Mouse (Mus musculus) lung, postnatal 14 days (tissue): ENCODE measurements around the gene Mdm4.
A peak's percentile ranks its signal among the peaks of the same experiment; 100 is the strongest.
"Not testable (repeated sequence)": the region's sequence is repeated elsewhere in the genome, so short reads cannot be mapped to it uniquely, and the experiment has no call there.

Source experiments
- DNase-seq: peaks from one replicate; pipeline ENCODE4 v3.0.0; 2021

Gene Mdm4

DNA sequence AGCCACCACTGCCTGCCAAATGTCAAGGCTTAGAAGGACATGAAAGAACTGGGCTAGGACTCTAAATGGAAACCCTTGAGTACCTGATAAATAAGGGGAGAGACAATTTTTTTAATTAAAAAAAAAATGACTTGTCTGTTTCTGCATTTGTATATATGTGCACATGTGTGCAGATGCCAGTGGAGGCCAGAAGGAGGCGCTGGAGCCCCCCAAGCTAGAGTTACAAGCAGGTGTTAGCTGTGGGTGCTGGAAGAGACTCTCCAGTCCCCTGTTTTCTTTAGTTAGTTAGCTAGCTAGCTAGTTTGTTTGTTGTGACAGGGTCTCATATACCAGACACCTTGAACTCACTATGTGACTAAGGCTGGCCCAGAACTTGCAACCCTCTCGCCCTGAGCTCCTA, 21.5 kb upstream of the Mdm4 start:
- no peak for DNase-seq

DNA sequence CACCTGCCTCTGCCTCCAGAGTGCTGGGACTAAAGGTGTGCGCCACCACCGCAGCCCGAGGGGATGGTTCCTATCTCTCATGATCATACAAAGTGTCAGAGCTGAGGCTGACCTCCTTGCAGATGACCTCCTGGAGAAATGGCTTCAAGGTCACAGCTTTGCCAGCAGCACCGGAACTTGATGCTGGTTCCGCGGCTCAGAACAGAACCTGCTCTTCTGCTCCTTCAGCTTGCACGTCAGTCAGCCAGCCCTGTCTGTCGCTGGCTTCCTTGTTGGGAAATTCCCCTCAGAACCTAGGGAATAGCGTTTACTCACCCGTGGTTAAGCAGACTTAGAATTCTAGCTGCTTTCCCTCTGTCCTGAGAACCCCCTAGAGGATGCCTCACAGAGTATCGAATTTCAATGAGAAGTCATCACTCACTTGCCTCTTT, 19.7 kb upstream of the Mdm4 start:
- DNase-seq: no peak

DNA sequence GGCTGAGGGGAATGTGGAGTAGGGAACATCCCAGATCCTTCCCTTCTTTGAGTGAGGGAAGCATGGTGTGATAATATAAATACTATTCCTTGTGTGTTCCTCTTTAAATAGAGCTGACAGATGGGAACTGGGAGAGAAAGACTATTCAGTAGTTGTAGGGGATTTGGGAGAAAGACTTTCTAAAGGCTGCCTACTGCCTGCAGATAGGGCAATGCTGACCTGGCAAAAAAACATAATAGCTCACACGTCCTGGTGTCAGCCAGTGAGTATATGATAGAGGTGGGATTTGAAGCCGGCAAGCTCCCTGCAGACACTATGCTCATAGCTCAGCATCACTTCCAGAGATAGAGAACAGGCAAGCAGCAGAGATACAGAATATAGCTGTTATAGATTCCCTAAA, 18.3 kb upstream of the Mdm4 start:
- no peak for DNase-seq

DNA sequence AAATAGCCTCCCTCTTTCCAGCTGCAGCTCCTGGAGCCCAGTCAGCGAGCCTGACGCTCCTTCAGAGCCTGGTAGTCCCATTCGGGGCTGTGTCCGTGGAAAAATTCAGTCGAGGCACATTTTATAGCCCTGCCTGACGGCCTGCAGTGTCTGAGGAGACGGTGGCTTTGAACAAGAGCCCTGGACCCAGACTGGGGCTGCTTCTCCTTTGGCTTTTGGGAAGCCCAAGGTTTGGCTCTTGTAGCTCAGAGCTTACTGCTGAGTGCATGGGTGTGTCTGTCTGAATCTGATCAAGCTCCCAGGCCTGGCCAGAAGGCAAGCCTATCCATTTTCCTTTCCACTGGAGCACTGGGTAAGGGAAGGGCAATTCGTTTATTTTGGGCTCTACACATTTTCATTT, 17.2 kb upstream of the Mdm4 start:
- no peak for DNase-seq

DNA sequence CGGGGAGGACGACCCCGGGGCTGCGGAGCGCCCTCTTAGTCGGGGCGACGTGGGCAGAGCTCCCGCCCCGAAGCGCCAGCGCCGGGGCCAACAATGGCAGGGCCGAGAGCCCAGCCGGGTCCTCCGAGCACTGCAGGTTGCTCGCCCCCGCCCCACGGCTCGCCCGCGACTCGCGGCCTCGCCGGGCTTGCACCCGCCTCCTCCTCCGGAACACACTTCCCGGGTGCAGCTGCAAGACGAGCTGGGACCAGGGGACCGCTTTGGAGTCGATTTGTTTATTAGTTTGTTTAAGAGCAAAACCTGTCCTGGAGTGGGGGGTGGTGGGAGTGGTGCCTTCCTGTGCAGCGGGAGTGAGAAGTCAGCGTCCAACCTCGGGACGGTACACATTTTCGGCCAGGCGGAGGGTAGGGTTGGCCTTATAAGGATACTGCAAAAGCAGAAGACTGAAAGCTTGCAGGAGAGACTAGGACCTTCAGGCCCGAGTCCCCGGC, 16.1 kb upstream of the Mdm4 start:
- peak; percentile 27 for DNase-seq

DNA sequence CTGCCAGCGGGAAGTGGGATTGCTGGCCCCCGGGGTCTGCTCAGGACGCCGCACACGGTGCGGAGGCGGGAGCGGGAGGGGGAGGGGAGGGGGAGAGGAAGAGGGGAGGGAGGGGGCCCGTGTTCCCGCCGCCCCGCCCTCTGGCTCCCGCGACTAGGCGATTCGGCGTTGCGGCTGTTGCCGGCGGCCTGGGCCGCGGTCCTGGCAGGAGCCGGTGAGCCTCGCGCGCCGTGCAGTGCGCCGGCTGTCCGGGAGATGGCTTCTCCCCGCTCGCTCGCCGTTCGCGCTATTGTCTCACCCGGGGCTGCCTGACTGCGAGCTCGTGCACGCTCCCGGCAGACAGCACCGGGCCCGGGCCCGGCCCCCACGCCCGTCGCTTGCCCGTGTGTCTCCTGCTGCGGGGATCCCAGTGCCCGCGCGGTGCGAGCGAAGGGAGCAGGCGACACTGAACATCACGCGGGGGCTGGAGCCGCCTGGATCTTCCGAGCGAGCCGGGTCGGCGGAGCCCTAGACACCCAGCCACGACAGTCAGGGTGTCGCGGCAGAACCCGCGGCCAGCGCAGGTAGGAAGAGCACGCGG, 15.6 kb upstream of the Mdm4 start:
- peak; percentile 79 for DNase-seq

DNA sequence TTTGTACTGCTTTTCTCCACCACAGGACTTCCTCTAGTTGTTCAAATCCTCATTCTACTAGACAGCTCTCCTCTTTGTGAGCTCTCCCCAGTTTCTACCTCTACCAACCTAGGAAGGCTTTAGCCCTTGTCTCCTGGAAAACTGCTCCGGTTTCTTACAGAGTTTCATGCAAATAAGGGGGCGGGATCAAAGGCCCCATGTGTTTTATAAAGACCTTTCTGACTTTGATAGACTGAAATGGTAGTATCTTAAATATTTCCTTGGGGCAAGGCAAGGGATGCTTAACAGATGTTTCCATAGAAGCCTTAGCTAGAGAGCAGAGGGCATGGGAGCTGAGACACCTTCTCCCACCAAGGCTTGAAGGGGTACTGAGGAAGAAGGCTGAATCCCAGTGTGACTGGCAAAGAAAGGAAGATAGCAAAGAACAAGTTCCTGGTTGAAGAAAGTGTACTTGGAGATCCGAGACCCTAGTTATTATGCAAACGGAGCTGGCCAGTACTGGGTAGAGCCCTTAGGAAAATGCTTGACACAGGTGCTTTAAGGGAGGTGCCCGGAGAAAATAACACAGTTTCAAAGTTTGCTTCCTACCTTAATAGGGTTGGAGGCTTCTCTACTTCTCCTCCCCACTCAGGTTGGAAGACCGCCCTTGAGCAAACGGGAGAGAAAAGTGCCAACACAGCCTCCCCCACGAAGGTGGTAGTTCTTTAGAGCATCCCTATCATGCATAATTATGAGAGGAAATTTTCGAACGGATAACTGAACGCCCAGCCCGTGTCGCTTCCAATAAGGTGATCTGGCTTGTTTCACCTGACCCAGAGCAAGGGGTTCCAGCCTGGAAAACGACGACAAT, 14.9 kb upstream of the Mdm4 start, which contains the start of gene Pik3c2b:
TSS of gene Pik3c2b (plus strand) at position 657 of the 850 bp plus-strand sequence.
- DNase-seq: no peak

DNA sequence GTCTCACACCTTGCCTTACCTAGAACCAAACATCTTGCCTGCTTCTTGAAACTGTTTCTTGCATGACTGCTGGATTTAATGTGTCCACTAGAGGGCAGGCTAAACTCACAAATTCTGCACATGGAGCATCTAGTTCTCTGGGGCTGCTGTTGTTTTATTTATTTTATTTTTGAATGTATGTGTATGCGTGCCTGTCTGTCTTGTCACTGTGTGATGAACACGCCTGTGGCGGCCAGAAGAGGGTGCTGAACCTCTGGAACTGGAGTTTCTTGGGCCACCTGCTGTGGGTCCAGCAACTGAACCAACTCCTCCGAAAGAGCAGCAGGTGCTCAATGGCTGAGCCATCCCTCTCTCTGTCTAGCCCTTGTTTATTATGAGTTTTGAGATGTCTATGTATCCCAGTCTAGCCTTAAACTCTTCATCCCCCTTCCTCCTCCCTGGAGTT, 9.2 kb upstream of the Mdm4 start:
- DNase-seq: peak; percentile 66

DNA sequence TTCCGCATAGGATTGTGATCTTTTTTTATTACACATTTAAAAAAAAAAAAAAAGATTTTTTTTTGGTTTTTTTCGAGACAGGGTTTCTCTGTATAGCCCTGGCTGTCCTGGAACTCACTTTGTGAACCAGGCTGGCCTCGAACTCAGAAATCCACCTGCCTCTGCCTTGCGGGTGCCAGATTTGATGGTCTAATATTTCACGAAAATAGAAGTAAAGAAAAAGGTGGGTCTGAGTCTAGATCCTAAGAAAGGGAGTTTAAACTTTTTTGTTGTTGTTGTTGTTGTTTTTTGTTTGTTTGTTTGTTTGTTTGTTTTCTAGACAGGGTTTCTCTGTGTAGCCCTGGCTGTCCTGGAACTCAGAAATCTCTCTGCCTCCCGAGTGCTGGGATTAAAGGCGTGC, 4.3 kb upstream of the Mdm4 start:
- not testable (repeated sequence) for DNase-seq

DNA sequence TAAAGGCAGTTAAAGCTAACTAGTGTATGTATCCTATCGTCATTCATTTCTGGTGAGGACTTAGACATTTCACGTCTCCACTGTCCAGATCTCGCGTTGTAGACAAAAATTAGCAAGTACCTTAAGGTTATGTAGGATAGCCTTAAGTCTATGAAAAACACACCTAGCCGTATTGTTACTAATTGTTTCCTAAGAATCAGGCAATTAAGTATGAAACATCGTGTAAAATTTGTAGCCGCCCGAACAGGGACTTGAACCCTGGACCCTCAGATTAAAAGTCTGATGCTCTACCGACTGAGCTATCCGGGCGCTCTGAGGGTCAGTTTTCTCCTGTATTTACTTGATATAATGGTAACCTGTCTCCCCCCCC, 3.7 kb upstream of the Mdm4 start:
- DNase-seq: peak; percentile 54

DNA sequence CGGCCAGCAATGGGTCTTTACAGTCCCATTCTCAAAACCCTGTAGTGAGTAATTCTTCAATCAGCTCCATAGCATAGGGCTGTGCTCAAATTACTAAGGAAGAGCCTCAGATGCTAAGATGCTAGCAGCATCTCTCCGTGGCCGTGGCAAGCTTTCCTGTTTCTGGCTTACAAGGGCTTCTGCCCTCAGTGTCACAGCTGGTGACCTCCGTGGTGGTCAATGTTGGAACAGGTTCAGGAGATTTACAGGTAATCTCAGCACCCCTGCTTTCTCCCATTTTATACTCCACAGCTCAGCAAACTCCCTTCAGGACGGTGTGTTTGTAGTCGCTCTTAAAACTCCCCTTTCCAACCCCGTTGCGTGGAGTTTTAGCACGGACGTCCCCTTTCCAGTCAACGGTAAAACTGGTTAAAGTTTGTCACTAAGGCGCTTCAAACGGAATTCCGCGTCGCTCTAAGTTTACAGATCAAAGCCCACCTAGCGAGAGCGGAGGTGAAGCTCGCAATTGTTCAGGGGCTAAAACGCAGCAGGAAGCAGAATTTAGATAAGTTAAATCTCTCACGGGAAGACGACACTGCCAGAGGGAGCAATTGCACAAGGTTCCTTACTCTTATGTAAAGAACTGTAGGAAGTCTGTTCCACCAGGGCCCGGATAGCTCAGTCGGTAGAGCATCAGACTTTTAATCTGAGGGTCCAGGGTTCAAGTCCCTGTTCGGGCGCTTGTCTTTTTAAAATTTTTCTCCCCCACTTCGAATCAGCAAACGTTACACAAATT, 3.1 kb upstream of the Mdm4 start:
- DNase-seq: peak; percentile 72

DNA sequence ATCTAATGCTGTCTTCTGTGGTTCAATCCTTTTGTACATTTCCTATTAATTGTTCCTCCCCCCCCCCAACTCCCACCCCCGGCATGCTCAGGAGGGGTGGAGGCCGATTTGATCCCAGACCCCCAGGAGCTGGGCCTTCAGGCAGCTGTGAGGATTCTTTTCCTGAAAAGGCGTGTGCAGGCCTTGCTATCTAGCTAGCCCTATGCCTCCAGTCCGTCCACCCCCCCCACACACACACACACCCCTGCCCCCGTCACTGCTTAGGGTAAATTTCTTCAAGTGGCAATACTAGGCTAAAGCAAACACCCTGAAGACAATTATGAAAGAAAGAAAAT, 2.6 kb upstream of the Mdm4 start:
- no peak for DNase-seq

DNA sequence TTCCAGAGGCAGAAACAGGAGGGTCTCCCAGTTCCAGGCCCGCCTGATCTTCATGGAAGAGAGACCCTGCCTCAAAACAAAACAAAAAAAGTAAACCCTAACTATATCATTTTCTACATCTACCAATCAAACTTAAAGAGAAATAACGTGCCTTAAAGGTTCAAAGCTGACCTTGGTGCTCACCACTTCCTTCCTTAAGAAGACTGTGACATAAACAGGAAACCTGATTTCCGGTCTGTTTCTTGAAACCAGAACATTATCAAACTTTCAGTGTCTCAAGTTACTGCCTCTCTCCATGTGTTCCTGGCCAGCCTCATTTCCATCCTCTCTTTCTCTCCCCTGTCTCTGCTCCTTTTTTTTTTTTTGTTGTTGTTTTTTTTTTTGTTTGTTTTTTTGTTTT, 617 bp downstream of the Mdm4 start:
- no peak for DNase-seq

DNA sequence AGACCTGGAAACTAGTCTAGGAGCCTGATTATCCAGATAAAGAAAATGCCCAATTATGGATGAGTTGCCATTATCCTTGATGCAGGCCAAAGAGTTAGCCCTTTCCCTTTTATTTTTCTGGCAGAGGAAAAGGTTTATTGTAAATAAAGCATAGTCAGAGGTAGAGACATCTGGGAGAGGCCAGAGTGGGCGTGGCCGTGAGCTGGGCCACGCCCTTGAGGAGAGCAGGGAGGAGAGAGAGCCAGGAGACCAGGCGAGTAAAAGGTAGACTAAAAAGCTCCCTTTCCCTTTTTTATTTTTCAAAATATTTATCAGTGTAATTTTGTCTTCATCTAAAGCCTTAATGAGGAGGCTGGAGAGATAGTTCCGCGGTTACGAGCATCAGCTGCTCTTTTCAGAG, 2.4 kb downstream of the Mdm4 start:
- no peak for DNase-seq

DNA sequence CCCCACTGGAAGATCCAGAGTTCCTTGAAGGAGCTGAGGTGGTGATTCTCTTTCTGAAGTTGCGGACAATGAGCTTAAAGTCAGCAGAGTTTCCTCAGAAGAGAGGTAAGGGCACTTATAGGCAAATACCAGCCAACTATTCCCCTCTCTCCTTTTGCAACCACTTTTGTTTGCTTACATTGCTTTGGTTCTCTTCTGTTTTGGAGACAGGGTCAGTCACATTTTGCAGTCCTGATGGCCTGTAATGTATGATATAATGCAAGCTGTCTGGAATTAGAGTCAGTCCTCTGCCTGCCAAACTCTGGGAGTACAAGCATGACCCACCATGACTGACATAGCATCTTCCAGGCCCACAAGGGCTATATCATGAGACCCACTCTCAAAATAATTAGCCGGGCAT, 3.2 kb downstream of the Mdm4 start:
- no peak for DNase-seq

DNA sequence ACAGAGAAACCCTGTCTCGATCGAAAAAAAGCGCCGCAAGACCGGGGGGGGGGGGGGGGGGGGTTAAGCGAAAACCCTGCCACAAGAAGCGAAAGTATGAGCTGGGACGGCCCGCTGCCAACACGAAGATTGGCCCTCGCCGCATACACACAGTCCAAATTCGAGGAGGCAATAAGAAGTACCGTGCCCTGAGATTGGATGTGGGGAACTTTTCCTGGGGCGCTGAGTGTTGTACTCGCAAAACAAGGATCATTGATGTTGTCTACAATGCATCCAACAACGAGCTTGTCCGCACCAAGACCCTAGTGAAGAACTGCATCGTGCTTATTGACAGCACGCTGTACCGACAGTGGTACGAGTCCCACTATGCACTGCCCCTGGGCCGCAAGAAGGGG, 4.6 kb downstream of the Mdm4 start:
- DNase-seq: not testable (repeated sequence)

DNA sequence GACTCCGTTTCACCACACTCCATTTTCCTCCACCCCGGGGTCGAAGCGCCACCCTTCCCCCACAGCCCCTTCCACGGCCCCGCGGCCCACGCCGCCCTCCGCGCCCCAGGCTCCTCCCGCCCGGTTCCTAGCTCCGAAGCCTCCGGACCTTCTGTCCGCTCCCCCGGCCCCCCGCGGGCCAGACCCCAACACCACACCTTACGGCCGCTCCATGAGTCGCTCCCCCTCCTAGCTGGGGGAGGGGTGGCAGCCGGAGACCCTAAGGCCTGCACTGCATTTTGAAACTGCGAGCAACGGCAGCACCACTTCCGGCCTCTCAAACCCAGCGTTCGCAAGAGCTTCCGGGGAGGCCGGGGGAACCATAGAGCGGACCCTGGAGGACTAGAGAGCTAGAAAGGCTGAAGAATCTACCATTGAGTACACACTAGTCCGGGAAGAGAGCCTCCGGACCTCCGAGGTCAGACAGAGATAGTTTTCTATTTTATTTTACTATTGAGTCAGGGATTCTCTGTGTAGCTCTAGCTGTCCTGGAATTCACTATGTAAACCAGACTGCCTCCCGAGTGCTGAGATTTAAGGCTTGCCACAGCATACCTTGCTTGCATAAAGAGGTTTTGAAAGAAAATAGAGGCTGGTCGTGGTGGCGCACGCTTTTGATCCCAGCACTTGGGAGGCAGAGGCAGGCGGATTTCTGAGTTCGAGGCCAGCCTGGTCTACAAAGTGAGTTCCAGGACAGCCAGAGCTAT, 5.1 kb downstream of the Mdm4 start:
- peak; percentile 87 for DNase-seq

DNA sequence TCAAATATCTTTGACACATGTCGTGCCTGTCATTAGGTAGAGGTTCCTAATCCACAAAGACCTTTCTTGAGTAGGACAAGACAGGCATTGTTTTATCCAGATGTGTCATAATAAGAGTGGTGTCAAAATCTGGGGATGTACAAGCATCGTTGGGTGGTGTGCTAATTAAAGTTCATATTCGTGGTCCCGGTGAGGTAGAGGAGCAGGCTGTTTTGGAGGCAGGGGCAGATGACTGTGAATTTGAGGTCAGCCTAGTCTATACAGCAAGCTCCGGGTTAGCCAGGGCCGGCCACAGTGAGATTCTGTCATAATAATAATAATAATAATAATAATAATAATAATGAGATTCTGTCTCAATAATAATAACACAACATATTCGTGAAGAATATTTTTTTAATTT, 5.9 kb downstream of the Mdm4 start:
- DNase-seq: no peak

DNA sequence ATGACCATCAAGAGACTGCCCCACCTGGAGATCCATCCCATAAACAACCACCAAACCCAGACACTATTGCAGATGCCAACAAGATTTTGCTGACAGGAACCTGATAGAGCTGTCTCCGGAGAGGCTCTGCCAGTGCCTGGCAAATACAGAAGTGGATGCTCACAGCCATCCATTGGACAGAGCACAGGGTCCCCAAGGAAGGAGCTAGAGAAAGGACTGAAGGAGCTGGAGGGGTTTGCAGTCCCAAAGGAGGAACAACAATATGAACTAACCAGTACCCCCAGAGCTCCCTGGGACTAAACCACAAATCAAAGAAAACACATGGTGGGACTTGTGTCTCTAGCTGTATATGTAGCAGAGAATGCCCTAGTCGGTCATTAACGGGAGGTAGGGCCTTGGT, 6.6 kb downstream of the Mdm4 start:
- DNase-seq: not testable (repeated sequence)

DNA sequence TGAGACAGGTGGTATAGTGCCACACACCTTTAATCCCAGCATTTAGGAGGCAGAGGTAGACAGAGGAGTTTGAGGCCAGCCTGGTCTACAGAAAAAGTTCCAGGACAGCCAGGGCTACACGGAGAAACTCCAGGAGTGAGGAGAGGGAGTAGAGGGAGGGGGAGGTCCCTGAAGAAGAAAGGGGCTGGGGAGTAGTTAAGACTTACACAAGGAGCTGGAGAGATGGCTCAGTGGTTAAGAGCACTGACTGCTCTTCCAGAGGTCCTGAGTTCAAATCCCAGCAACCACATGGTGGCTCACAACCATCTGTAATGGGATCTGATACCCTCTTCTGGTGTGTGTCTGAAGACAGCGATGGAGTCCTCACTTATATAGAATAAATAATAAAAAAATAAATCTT, 8.4 kb downstream of the Mdm4 start:
- DNase-seq: not testable (repeated sequence)

DNA sequence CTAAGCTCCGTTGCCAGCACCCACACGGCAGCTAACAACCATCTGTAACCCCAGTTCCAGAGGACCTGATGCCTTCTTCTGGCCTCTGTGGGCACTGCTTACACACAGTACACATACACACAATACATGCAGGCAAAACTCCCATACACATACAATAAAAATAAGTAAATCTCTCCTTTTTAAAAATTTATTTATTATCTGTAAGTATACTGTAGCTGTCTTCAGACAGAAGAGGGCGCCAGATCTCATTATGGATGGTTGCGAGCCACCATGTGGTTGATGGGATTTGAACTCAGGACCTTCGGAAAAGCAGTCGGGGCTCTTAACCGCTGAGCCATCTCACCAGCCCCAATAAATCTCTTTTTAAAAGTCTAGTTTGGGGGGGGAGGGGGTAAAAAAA, 9.0 kb downstream of the Mdm4 start:
- no peak for DNase-seq

DNA sequence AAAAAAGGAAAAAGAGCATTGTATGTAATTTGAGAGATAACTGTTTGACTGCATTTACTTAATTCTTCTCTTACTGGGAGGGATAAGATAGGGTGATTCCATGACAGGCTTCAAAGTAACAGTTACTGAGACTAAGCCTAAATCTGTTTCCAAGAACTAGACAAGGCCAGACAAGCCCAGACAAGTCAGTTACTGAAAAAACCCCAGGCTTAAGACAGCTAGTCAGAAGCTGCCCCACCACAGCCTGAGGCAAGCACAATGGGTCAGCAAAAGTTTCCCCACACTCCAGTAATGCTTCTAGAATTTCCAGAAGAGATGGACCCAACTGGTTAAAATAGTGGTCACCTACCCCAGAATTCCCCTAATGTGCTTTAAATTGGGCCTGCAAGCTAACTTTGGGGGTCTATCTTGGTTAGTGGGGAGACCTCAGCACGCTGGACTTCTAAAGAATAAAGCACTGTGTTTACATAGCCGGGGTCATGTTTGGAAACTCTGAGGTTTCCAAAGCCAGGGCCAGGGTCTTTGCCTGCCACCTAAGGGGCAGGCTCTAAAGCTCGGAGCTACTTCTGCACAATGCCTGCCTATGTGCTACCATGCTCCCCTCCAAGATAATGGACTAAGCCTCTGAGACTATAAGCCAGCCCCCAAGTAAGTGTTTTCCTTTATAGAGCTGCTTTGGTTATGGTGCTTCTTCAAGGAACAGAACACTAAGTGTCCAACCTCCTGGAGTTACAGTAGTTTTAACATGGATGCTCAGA, 10.0 kb downstream of the Mdm4 start:
- DNase-seq: no peak
